Mouse (Mus musculus) erythroblast, embryonic 14.5 days (primary cell): ENCODE results near the gene Olfr370.

Source experiments
- GATA1 ChIP-seq: IDR thresholded peaks from 2 replicates; pipeline ENCODE4 v1.6.1; 2012; ENCODE audit warnings: low read length, inconsistent platforms, mixed read lengths
- TAL1 ChIP-seq: IDR thresholded peaks from 3 replicates; pipeline ENCODE4 v1.6.1; 2012; ENCODE audit warnings: low read length, inconsistent platforms, mixed read lengths

GRCm38 (mm10) chr8:83588886-83589285 lies 53.3 kb downstream of the Olfr370 start:
- no peak for TF ChIP-seq GATA1
- TF ChIP-seq TAL1: no peak
